Mouse (Mus musculus) frontal cortex, postnatal 36 days (tissue): ENCODE results near the gene Wdr46.
"Not testable (repeated sequence)": the region's sequence is repeated elsewhere in the genome, so short reads cannot be mapped to it uniquely, and the experiment has no call there.

Experiments
- DNase-seq, 2 experiments: peaks; one replicate each; pipeline ENCODE4 v3.0.0; 2022; ENCODE audit warnings: low spot score in 2 of 2

Wdr46 gene

DNA sequence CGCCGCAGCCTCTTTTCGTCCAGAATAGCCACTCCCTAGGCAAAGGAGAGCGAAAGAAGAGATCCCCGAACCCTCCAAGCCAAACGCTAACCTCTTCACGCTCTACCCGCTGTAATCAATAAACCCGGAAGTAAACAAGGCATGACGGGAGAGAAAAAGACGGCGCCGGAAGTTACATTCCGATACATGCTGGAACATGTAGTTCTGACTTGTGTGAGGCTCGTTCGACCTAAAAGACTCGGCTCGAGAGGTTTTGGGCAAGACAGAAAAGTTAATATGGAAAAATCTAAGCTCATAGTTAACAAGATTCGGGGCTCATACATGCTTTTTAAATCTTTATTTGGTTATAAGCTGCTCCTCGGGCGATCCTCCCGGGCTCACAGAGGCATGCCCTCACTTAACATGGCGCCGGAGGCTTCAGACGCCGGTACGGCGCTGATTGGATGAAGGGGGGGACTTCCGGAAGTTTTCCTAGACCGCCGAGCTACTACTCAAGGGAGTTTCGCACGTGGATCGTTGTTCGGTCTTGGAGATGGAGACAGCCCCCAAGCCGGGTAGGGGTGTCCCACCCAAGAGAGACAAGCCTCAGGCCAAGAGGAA is at the start of gene Wdr46, which contains the start of gene Pfdn6:
Wdr46 (plus strand) TSS at position 455 of the 600 bp plus-strand sequence.
Pfdn6 (minus strand) TSS at position 138 of the 600 bp plus-strand sequence.
- peak; percentile 86 to 92 for DNase-seq

DNA sequence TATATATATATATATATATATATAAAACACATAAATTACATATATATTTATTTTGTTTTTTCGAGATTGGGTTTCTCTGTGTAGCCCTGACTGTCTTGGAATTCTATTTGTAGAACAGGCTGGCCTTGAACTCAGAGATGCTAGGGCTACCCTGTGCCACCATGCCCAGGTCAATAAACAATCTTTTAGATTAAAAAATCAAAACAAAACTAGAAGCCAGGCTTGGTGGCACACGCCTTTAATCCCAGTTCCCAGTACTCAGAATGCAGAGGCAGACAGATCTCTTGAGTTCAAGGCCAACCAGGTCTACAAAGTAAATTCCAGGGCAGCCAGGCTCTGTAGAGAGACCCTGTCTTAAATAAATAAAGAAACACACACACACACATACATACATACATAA is 49.1 kb upstream of the Wdr46 start:
- DNase-seq = no peak

DNA sequence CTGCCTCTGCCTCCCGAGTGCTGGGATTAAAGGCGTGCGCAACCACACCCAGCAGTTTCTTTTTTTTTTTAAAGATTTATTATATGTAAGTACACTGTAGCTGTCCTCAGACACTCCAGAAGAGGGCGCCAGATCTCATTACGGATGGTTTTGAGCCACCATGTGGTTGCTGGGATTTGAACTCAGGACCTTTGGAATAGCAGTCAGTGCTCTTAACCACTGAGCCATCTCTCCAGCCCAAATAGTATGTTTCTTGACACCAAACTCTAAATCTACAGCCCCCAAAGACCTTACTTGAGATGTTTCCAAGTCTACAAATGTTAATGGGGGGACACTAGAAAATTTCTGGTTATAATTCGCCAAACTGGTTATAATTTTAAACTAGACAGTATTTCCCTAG is 48.6 kb upstream of the Wdr46 start:
- DNase-seq = not testable (repeated sequence)

DNA sequence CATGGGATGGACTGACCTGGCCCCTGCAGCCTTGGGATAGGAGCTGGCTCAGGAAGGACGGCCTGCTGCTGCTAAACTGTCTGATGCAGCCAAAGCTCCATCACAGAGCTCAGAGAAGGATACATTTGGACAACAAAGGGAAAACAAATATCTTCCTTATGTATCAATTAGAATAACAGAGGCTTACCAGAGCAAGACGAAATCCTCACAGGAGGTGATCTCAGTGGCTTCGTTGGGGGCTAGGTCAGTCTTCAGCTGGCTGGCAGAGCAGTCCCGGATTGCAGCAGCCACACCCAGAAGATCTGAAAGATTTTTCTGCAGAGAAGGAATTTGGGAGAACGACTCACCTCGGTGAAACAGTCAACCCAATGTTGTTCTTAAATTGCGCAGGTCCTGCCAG is 48.0 kb upstream of the Wdr46 start:
- no peak for DNase-seq

DNA sequence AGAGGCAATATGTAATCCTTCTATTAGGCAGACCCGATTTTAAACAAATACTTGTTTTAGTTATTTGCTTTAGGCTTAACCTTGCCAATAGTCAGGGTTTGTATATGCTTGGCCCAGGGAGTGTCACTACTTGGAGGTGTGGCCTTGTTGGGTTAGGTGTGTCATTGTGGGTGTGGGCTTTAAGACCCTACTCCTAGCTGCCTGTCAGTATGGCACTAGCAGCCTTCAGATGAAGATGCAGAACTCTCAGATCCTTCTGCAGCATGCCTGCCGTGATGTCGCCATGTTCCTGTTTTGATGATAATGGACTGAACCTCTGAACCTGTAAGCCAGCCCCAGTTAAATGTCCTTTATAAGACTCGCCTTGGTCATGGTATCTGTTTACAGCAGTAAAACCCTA is 47.4 kb upstream of the Wdr46 start:
- not testable (repeated sequence) for DNase-seq

DNA sequence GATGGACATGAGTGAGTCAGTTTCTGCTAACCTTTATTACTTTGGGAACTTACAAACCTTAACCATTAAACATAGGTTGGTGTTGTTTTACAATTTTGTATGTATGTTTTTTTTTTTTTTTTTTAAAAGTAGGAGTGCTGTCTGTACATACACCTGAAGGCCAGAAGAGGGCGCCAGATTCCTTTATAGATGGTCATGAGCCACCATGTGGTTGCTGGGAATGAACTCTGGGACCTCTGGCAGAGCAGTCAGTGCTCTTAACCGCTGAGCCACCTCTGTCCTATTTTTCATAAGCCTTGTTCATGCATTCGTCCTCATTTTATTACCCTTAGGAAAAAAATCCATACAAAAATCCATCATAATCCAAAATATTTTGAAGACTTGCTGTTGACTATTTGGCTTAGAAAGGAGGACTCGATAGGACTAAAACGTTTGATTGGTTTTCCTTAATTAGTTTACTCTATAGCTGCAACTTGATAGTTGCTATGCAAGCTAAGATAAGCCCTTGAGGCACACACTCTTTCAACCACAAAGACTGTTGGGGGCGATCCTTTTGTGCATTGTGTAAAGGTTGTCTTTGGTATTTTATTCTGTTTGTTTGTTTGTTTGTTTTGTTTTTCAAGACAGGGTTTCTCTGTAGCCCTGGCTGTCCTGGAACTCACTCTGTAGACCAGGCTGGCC is 43.2 kb upstream of the Wdr46 start:
- DNase-seq = no peak

DNA sequence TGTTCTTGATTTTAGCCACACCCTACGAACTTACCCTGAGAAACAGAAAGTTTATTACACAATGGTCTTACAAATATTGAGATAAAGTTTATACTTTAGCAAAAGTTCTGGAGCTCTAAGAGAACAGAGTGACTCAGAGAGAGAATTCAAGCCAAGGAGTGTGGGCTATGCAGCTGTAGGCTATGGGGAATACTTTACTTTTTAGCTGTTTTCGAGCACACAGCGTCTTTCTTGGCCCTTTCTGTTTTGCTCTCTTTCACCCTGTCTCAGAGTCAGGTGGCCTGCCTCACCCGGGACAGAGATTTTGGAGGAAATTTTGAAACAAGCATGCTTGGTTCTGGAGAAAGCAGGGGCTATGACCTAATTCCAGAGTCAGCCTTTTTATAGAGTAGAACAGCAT is 42.3 kb upstream of the Wdr46 start:
- DNase-seq = not testable (repeated sequence)

DNA sequence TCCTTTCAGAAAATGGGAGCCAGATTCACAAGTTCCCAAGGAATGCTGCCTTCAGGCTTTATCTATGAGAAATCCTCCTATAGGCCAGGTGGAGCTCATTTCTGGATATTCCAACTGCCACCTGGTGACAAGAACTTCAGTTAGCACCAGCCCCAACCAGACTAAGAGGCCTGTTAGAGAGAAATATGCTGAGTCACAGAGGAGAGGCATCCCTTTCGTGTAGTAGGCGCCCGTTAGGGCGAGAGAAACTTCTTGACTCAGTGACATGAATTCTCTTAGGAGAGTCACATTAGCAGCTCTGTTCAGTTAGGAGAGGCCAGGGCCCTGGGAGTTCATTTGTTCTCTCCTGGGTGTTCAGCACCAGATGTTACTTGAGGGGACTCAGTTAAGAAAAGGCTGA is 40.8 kb upstream of the Wdr46 start:
- DNase-seq = no peak

DNA sequence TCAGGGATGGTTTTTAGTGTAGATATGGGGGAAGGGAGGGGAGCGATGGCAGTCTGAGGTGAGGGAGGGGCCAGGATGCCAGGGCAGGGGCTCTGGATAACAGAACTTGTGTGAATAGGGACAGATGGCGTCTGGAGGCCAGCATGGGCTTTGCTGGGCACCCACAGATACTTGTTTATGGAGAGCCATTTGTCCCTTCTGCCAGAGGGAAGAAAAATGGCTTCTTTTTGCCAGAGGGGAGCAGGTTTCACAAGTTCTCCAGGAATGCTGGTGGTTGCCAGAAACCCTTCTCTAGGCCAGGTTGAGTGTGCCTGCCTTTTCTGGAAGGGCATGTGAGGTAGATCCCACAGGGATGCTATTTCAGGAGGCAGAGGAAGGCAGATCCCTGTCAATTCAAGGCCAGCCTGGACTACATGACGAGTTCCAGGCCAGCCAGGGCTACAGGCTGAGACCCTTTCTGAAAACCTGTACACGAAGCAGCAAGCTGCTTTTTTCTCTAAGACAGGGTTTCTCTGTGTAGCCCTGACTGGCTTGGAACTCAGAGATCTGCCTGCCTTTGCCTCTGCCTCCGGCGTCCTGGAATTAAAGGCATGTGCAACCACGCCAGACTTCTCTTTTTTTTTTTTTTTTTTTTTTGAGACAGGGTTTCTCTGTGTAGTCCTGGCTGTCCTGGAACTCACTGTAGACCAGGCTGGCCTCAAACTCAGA is 40.0 kb upstream of the Wdr46 start:
- no peak for DNase-seq

DNA sequence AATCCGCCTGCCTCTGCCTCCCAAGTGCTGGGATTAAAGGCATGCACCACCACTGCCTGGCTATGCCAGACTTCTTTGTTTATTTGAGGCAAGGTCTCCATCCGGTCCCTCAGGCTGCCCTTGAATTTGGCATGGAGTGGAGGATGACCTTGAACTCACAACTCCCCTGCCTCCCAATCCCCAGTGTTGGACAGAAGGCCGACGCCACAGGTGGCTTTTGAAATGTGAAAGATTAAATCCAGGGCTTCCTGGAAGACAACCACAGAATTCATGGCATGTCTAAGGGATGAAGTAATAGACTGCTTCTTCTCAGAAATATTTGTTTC is 39.5 kb upstream of the Wdr46 start:
- no peak for DNase-seq

DNA sequence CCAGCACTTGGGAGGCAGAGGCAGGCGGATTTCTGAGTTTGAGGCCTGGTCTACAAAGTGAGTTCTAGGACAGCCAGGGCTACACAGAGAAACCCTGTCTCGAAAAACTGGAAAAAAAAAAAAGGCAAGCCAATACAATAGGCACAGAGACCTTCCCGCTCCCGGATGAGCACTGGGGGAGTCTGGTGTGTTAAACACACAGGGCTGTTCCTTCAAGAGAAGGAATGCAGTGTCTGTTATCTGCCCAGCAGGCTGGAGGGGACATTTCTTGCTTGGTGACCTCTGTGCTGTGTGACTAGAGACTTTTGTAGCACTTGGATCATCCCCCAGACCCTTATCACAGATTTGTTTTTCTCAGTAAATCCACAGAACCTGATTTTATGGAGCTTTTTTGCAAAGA is 38.8 kb upstream of the Wdr46 start:
- DNase-seq = no peak

DNA sequence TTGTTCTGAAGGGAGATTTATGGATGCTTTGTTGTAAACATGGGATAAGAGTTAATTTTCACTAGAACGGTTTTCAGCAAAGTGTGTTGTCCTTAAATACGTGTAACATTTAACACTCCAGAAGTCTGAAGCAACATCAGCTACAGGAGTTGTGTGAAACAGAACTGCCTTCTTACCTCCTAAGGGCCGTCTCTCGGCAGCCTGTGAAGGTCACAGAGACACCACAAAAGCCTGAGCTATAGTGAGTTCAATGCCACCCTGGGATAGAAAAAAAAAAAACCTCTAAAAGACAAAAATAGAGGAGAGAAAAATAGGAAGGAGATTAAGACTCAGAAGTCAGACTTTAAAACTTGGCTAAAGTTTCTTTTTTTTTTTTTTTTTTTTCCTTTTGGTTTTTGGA is 38.4 kb upstream of the Wdr46 start:
- DNase-seq = no peak

DNA sequence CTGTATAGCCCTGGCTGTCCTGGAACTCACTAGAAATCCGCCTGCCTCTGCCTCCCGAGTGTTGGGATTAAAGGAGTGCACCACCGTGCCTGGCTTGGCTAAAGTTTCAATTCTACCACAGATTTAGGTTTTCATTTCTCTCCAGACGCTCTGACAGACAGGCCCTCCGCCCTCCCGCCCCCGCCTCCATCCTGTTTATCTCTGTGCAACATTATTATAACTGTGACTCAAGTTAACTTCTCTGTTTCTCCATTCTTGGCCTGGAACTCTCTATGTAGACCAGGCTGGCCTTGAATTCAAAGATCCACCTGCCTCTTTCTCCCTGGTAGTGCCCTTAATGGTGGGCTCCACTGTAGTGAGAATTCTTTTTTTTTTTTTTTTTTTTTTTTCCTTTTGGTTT is 38.0 kb upstream of the Wdr46 start:
- DNase-seq = no peak

DNA sequence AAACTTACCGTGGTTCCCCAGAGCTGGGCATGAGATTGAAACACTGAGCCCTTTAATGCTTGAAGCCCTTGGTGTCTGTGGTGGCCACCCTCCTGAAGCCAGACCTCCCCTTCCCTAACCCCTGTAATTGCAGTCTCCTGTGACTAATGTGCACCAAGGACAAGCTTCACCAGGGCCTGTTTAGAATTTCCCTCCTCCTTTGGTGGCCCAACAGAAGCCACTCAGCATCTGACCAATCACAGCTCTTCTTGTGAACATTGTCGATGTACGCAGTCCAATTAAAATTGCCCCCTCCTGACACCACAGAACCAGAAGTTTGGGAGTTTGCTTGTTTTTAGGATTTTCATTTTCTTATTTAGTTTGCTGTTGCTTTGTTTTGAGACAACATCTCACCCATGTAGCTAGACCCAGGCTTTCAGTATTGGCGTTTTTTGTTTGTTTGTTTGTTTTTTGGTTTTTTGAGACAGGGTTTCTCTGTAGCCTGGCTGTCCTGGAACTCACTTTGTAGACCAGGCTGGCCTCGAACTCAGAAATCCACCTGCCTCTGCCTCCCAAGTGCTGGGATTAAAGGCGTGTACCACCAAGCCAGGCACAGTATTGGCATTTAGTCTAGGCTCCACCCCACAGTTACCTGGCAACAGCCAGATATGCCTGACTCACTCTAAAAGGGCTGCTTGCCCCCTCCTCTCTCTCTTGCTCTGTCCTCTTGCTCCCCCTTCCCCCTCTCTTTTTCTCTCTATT is 36.4 kb upstream of the Wdr46 start:
- DNase-seq = not testable (repeated sequence)

DNA sequence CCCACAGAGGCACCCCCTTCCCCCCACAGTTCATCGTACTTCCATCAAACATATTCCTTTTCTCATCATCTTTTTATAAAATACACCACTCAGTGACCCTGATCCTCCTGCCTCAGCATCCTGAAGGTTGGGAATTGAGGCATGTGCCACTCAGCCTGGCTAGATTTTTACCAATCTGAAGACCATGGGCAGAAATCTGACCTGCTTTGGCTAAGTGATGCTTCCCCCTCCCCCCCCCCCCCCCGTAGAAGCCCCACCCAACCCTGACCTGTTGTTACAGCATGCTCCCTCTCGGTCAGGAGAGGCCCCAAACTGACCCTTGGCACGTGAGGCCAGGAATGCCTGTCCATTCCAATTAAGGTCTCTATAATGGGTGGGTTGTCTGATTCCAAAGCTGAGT is 35.6 kb upstream of the Wdr46 start, which contains the start of gene Platr17:
Platr17 (plus strand) TSS at position 301 of the 400 bp plus-strand sequence.
- DNase-seq = not testable (repeated sequence)

DNA sequence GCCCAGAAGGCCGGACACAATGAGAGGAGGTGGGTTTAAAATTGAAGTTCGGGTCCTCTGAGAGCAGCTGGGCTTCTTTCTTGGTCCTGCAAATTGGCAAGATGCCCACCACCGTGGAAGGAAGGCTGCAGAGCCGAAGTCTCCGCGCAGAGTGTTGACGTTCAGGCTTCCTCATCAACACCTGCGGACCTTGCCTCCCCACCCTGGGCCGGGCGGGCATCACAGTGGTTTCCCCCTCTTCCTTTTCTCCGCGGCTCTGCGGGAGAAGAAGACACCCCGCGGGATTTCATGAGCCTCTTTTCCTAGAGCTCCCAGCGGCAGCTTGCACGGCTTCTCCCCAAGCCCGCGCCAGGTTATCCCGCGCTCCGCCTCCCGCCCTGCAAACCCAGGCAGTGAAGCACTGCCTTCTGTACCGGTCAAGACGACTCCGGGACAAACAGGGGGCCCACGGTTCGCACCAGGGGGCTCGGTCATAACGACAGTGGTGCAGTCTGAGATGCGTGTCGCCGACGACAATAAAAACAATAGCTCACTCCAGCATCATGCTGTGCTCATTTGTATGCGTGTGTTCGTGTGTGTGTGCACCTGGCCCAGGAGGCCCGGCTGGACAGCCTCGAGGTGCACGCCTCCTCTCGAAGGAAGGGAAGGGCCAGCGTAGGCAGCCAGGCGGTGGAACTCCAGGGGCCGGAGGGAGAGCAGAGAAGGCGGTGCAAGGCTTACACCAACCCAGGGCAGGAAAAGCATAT is 32.0 kb upstream of the Wdr46 start:
- peak; percentile 51 to 59 for DNase-seq

DNA sequence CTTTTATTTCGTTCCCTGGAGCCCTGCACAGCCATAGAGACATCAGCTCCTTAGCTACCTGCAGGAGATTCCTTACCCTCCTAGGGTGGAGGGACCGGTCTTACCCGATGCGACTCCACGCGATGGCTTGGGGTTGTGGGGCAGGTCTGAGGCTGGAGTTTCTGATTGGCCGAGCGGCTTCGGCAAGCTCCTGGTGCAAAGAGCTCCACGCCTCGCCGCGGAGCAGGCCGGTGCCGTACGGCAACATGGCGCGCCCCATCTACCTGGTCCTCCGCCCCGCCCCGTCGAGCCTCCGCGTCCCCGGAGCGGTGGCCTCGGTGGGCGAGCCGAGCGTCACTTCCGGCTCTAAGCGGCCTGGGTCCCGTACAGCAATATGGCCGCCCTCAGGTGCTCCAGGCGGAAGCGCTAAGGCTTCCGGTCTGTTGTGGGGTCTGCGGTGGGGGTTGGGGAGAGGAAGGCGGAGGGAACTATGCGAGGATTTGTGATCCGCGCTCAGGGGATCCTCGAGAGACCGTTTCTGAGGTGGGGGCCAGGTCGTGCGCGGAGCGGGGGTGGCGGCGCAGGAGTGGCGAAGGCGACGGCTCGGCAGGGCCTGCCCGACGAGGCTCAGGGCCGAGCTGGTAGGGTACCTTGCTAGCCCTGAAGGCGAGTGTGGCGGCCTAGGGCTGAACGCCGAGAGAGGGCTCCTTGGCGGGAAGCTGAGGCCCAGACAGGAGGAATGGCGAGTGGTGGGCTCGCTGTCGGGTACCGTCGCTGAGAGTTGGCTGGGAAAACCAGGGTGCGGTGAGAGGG is 31.2 kb upstream of the Wdr46 start, which contains the start of gene Daxx:
Daxx (plus strand) TSS at position 338 of the 792 bp plus-strand sequence.
- DNase-seq = peak; percentile 98 to 99

DNA sequence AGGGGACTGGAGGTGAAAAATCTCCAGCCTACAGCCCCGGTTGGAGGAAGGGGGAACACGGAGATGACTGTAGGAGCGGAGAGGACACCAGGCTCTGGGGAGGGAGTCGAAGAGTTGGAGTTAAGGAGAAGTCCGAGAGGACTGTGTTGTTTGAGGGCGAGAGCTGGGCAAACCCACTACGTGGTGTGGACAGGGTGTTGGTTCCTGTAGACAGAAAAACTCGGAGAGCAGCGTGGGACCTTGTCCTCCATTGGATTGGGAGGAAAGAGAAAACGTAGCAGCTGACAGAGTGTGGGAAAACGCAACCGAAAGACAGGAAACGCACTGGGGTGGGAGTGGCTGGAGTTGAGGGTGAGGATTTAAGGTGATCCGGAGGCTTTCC is 30.6 kb upstream of the Wdr46 start:
- DNase-seq = no peak

DNA sequence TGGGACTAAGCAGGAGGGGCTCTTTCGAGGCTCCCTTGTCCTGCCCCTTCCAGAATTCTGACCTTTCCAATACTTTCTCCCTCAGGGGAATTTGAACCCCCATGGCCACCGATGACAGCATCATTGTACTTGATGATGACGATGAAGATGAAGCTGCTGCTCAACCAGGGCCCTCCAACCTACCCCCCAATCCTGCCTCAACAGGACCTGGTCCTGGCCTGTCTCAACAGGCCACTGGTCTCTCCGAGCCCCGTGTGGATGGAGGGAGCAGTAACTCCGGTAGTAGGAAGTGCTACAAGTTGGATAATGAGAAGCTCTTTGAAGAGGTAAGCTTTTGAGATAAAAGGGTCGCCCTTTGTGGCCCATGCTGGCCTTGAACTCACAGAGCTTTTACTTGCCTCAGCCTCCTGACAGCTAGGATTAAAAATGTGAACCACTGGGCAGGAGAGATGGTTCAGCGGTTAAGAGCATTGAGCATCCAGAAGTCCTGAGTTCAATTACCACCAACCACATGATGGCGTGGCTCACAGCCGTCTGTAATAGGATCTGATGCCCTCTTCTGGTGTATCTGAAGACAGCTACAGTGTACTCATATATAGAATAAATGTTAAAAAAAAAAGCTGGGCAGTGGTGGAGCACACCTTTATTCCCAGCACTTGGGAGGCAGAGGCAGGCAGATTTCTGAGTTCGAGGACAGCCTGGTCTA is 30.0 kb upstream of the Wdr46 start:
- no peak for DNase-seq
